Mouse (Mus musculus): ENCODE results near the gene Erbb2. TPM values are rescaled to one million over a fixed set of nuclear protein-coding genes. Genes with fewer than 3 reads are reported as not detected.

Gene Erbb2
- polyA plus RNA-seq, 2 experiments, result 51.1 to 73.6 TPM

- DNase-seq (ENCODE audit: low spot score), result no peak
- Histone ChIP-seq H3K4me3 (replicated peaks; ENCODE audit: low read length) (no peak overlapping the region), H3K4me2 (replicated peaks; ENCODE audit: low read depth, low read length, severe bottlenecking) (no peak overlapping the region), H3K9me3 (ENCODE audit: control insufficient read depth, low read length) (no peaks in the 10 kb centered on the region), H3K27me3 (ENCODE audit: control insufficient read depth, insufficient read depth, low read length) (no peaks in the 10 kb centered on the region), H3K4me1 (ENCODE audit: control insufficient read depth, insufficient read depth, low read length) (no peaks in the 10 kb centered on the region), H3K9ac (ENCODE audit: low read depth, low read length, severe bottlenecking) (no peak overlapping the region), H3K27ac (replicated peaks; ENCODE audit: low read depth, low read length) (no peak overlapping the region), H3K36me3 (ENCODE audit: control insufficient read depth, insufficient read depth, low read length) (peaks cover 51% of the 10 kb centered on the region)
- WGBS, result 90% methylated on average over 6 of the region's 6 CpGs
- no peak for TF ChIP-seq POLR2A (IDR thresholded peaks at IDR 0.05; ENCODE audit: borderline replicate concordance, extremely low read depth, insufficient read depth, insufficient read length)
- ATAC-seq (ENCODE audit: low FRiP score, low read depth), result no peak
These were observed 39.0 kb upstream of the Erbb2 start for GRCm38 (mm10) chr11:98373244-98373643.

GRCm38 (mm10) chr11:98374266-98374665 lies 38.0 kb upstream of the Erbb2 start:
- Histone ChIP-seq H3K4me2 (replicated peaks; ENCODE audit: low read depth, low read length, severe bottlenecking) (no peak overlapping the region), H3K27me3 (ENCODE audit: control insufficient read depth, insufficient read depth, low read length) (no peaks in the 10 kb centered on the region), H3K9ac (ENCODE audit: low read depth, low read length, severe bottlenecking) (no peak overlapping the region), H3K36me3 (ENCODE audit: control insufficient read depth, insufficient read depth, low read length) (peaks cover 61% of the 10 kb centered on the region), H3K9me3 (ENCODE audit: control insufficient read depth, low read length) (no peaks in the 10 kb centered on the region), H3K4me3 (replicated peaks; ENCODE audit: low read length) (no peak overlapping the region), H3K4me1 (ENCODE audit: control insufficient read depth, insufficient read depth, low read length) (no peaks in the 10 kb centered on the region), H3K27ac (replicated peaks; ENCODE audit: low read depth, low read length) (no peak overlapping the region)
- ATAC-seq (ENCODE audit: low FRiP score, low read depth) (no peak), DNase-seq (ENCODE audit: low spot score) (no peak)
- TF ChIP-seq POLR2A (IDR thresholded peaks at IDR 0.05; ENCODE audit: borderline replicate concordance, extremely low read depth, insufficient read depth, insufficient read length), result no peak
- 82% methylated on average over 8 of the region's 8 CpGs for WGBS

GRCm38 (mm10) chr11:98376756-98377155 lies 35.5 kb upstream of the Erbb2 start:
- no peak for TF ChIP-seq POLR2A (IDR thresholded peaks at IDR 0.05; ENCODE audit: borderline replicate concordance, extremely low read depth, insufficient read depth, insufficient read length)
- WGBS, result 61% methylated on average over 5 of the region's 5 CpGs
- H3K4me2 ChIP-seq (replicated peaks; ENCODE audit: low read depth, low read length, severe bottlenecking), result no peak overlapping the region
- no peak overlapping the region for H3K9ac ChIP-seq (ENCODE audit: low read depth, low read length, severe bottlenecking)
- no peak overlapping the region for H3K27ac ChIP-seq (replicated peaks; ENCODE audit: low read depth, low read length)
- no peaks in the 10 kb centered on the region for H3K27me3 ChIP-seq (ENCODE audit: control insufficient read depth, insufficient read depth, low read length)
- H3K36me3 ChIP-seq (ENCODE audit: control insufficient read depth, insufficient read depth, low read length), result peaks cover 76% of the 10 kb centered on the region
- no peak for ATAC-seq (ENCODE audit: low FRiP score, low read depth)
- H3K4me1 ChIP-seq (ENCODE audit: control insufficient read depth, insufficient read depth, low read length), result no peaks in the 10 kb centered on the region
- H3K9me3 ChIP-seq (ENCODE audit: control insufficient read depth, low read length), result no peaks in the 10 kb centered on the region
- no peak for DNase-seq (ENCODE audit: low spot score)
- H3K4me3 ChIP-seq (replicated peaks; ENCODE audit: low read length), result no peak overlapping the region

- Histone ChIP-seq H3K4me2 (replicated peaks; ENCODE audit: low read depth, low read length, severe bottlenecking) (no peak overlapping the region), H3K27ac (replicated peaks; ENCODE audit: low read depth, low read length) (no peak overlapping the region), H3K4me3 (replicated peaks; ENCODE audit: low read length) (no peak overlapping the region), H3K36me3 (ENCODE audit: control insufficient read depth, insufficient read depth, low read length) (peaks cover 76% of the 10 kb centered on the region), H3K27me3 (ENCODE audit: control insufficient read depth, insufficient read depth, low read length) (no peaks in the 10 kb centered on the region), H3K4me1 (ENCODE audit: control insufficient read depth, insufficient read depth, low read length) (no peaks in the 10 kb centered on the region), H3K9ac (ENCODE audit: low read depth, low read length, severe bottlenecking) (no peak overlapping the region), H3K9me3 (ENCODE audit: control insufficient read depth, low read length) (no peaks in the 10 kb centered on the region)
- no peak for ATAC-seq (ENCODE audit: low FRiP score, low read depth)
- DNase-seq (ENCODE audit: low spot score), result no peak
- WGBS, result 82% methylated on average over 11 of the region's 11 CpGs
- TF ChIP-seq POLR2A (IDR thresholded peaks at IDR 0.05; ENCODE audit: borderline replicate concordance, extremely low read depth, insufficient read depth, insufficient read length), result no peak
These were observed 34.5 kb upstream of the Erbb2 start for GRCm38 (mm10) chr11:98377787-98378186.

GRCm38 (mm10) chr11:98379379-98379778 lies 32.9 kb upstream of the Erbb2 start:
- H3K4me2 ChIP-seq (replicated peaks; ENCODE audit: low read depth, low read length, severe bottlenecking), result no peak overlapping the region
- H3K36me3 ChIP-seq (ENCODE audit: control insufficient read depth, insufficient read depth, low read length), result peaks cover 63% of the 10 kb centered on the region
- TF ChIP-seq POLR2A (IDR thresholded peaks at IDR 0.05; ENCODE audit: borderline replicate concordance, extremely low read depth, insufficient read depth, insufficient read length), result no peak
- ATAC-seq (ENCODE audit: low FRiP score, low read depth) (no peak), DNase-seq (ENCODE audit: low spot score) (no peak)
- H3K4me3 ChIP-seq (replicated peaks; ENCODE audit: low read length), result no peak overlapping the region
- 0 out of 2 replicates have a peak, but pooled peaks cover 4% of the 10 kb centered on the region for H3K27me3 ChIP-seq (ENCODE audit: control insufficient read depth, insufficient read depth, low read length)
- 91% methylated on average over 7 of the region's 7 CpGs for WGBS
- H3K9me3 ChIP-seq (ENCODE audit: control insufficient read depth, low read length), result no peaks in the 10 kb centered on the region
- H3K9ac ChIP-seq (ENCODE audit: low read depth, low read length, severe bottlenecking), result no peak overlapping the region
- H3K4me1 ChIP-seq (ENCODE audit: control insufficient read depth, insufficient read depth, low read length), result no peaks in the 10 kb centered on the region
- H3K27ac ChIP-seq (replicated peaks; ENCODE audit: low read depth, low read length), result no peak overlapping the region

GRCm38 (mm10) chr11:98380106-98380505 lies 32.2 kb upstream of the Erbb2 start:
- no peak for ATAC-seq (ENCODE audit: low FRiP score, low read depth)
- DNase-seq (ENCODE audit: low spot score), result no peak
- no peaks in the 10 kb centered on the region for H3K4me1 ChIP-seq (ENCODE audit: control insufficient read depth, insufficient read depth, low read length)
- no peaks in the 10 kb centered on the region for H3K9me3 ChIP-seq (ENCODE audit: control insufficient read depth, low read length)
- H3K27me3 ChIP-seq (ENCODE audit: control insufficient read depth, insufficient read depth, low read length), result peaks cover 6% of the 10 kb centered on the region; the same call in 1 of the 2 replicates
- no peak for TF ChIP-seq POLR2A (IDR thresholded peaks at IDR 0.05; ENCODE audit: borderline replicate concordance, extremely low read depth, insufficient read depth, insufficient read length)
- no peak overlapping the region for H3K4me2 ChIP-seq (replicated peaks; ENCODE audit: low read depth, low read length, severe bottlenecking)
- no peak overlapping the region for H3K27ac ChIP-seq (replicated peaks; ENCODE audit: low read depth, low read length)
- peaks cover 56% of the 10 kb centered on the region for H3K36me3 ChIP-seq (ENCODE audit: control insufficient read depth, insufficient read depth, low read length)
- H3K9ac ChIP-seq (ENCODE audit: low read depth, low read length, severe bottlenecking), result no peak overlapping the region
- H3K4me3 ChIP-seq (replicated peaks; ENCODE audit: low read length), result no peak overlapping the region
- 81% methylated on average over 6 of the region's 6 CpGs for WGBS
